Mouse (Mus musculus) olfactory bulb, adult 2 months (tissue): ENCODE results near the gene Wipf1. TPM values are rescaled to one million over a fixed set of nuclear protein-coding genes. Genes with fewer than 3 reads are reported as not detected.

Experiments used
- H3K27ac ChIP-seq: fragments of 200-500 bp; 2 replicates; pipeline ENCODE4 v1.5.1; 2012; ENCODE audit warnings: low read depth, low read length; ENCODE audit not compliant: insufficient read depth
- H3K4me1 ChIP-seq: fragments of 200-500 bp; 2 replicates; pipeline ENCODE4 v1.6.1; 2012; ENCODE audit warnings: low read length; ENCODE audit not compliant: control insufficient read depth, insufficient read depth
- H3K4me3 ChIP-seq: fragments of 200-500 bp; 2 replicates; pipeline ENCODE4 v1.5.1; 2012; ENCODE audit warnings: mild to moderate bottlenecking, low read depth, low read length, moderate library complexity; ENCODE audit not compliant: insufficient read depth
- CTCF ChIP-seq: fragments of 200-500 bp; IDR thresholded peaks from 2 replicates; pipeline ENCODE4 v1.5.1; 2012; ENCODE audit warnings: low read depth, mild to moderate bottlenecking, low read length, moderate library complexity; ENCODE audit not compliant: insufficient read depth
- POLR2A ChIP-seq: fragments of 200-500 bp; IDR thresholded peaks from 2 replicates; pipeline ENCODE4 v1.6.1; 2012; ENCODE audit warnings: mild to moderate bottlenecking, low read depth, low read length, moderate library complexity; ENCODE audit not compliant: insufficient read depth
- WGBS: fragments of 180-500 bp; shearing (Covaris S2); methylation state at CpG from one replicate; pipeline ENCODE4 v1.1.7; 2018; 5-methylcytosine and 5-hydroxymethylcytosine counted together
- polyA plus RNA-seq: library from polyadenylated mRNA; stranded (reverse); fragments of >200 nt; gene quantifications from 2 replicates; pipeline ENCODE4 v1.2.4, GENCODE M21; 2012; ENCODE audit warnings: low replicate concordance; ENCODE audit not compliant: missing spikeins, insufficient read depth, insufficient read length

Wipf1 gene
- polyA plus RNA-seq, 1 experiment: not detected

GRCm38 (mm10) chr2:73403385-73404013, 126.0 kb downstream of the Wipf1 start:
- Histone ChIP-seq H3K4me3 (no peak overlapping the region), H3K4me1 (no peaks in the 10 kb centered on the region), H3K27ac (no peak overlapping the region)
- TF ChIP-seq POLR2A: no peak
- TF ChIP-seq CTCF: no peak
- WGBS: 72% methylated on average over 15 of the region's 15 CpGs

- WGBS: 85% methylated on average over 1 of the region's 1 CpGs
- no peak overlapping the region for H3K4me3 ChIP-seq
Measured at GRCm38 (mm10) chr2:73401689-73402088, 127.8 kb downstream of the Wipf1 start.

DNA sequence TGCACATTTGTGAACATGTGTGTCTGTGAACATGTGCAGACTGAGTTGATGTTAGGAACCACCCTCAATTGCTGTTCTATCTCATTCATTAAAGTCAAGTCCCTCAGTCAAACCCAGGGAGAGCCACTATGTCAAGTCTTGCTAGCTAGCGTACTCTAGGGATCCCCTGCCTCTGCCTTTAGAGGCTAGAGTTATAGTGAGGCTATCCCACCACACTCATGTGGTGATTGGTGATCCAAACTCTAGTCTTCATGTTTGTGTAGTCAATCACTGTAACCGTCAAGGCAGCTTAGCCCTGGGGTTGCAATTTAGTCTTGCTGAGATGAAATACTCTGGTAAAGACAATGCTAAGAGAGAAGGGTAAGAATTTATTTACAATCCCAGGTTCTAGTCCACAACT, 132.1 kb downstream of the Wipf1 start:
- no peak overlapping the region for H3K4me3 ChIP-seq
- TF ChIP-seq POLR2A (no peak), CTCF (no peak)
- H3K4me1 ChIP-seq: no peaks in the 10 kb centered on the region
- H3K27ac ChIP-seq: no peak overlapping the region
- WGBS: 97% methylated on average over 2 of the region's 2 CpGs

More at GRCm38 (mm10) chr2:73401689-73402088, 127.8 kb downstream of the Wipf1 start:
- H3K4me1 ChIP-seq: no peaks in the 10 kb centered on the region
- H3K27ac ChIP-seq: no peak overlapping the region
- no peak for TF ChIP-seq CTCF
- TF ChIP-seq POLR2A: no peak

DNA sequence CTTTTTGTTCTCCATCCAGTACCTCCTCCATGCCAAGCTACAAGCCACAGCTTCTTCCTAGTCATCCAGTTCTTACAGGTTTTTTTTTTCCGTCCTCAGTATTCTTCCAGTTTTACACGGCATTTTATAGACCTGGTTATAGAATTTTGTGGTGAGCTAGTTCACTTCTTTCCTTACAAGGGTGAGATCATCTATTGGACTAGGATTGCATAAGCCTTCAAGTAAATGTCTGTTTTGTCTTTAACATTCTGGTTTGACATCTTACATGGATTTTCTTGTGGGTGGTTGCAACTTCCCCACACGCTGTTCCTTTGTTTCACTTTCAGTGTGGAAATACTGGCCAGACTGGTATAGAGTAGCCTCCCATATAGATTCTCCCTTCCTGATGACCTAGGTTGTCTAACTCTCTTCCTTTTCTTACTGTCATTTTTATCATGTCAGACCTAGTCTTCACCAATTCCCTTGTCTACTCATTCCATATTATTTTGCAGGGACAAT, 132.7 kb downstream of the Wipf1 start:
- TF ChIP-seq CTCF (no peak), POLR2A (no peak)
- WGBS: 91% methylated on average over 3 of the region's 3 CpGs
- no peak overlapping the region for H3K4me3 ChIP-seq

GRCm38 (mm10) chr2:73395516-73395915, 134.0 kb downstream of the Wipf1 start:
- TF ChIP-seq CTCF: no peak
- no peak for TF ChIP-seq POLR2A
- H3K4me1 ChIP-seq: no peaks in the 10 kb centered on the region
- H3K27ac ChIP-seq: no peak overlapping the region
- no peak overlapping the region for H3K4me3 ChIP-seq
- WGBS: 88% methylated on average over 8 of the region's 8 CpGs

More for the DNA sequence above, 132.7 kb downstream of the Wipf1 start:
- no peaks in the 10 kb centered on the region for H3K4me1 ChIP-seq
- H3K27ac ChIP-seq: no peak overlapping the region

GRCm38 (mm10) chr2:73394476-73394875, 135.1 kb downstream of the Wipf1 start:
- Histone ChIP-seq H3K27ac (no peak overlapping the region), H3K4me3 (no peak overlapping the region), H3K4me1 (no peaks in the 10 kb centered on the region)
- no peak for TF ChIP-seq CTCF
- TF ChIP-seq POLR2A: no peak
- 92% methylated on average over 3 of the region's 3 CpGs for WGBS

DNA sequence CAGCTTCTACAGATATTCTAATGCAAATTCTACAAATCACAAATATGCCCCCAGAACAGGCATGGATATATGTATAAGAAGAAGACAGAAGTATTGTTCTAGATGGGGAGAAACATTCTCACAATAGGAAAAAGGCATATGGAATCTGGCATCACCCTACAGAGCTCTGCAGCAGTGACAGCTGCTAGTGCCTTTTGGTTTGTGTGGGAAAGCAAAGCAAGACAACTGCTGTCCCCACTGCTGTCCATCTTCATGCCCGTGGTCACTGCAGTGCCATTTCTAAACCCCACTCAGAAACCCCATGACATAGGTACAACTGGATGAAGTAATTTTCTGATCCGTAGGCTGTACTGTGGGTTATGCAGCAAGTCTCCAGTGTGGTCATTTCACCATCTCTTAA, 136.8 kb downstream of the Wipf1 start:
- H3K27ac ChIP-seq: no peak overlapping the region
- H3K4me3 ChIP-seq: no peak overlapping the region
- H3K4me1 ChIP-seq: no peaks in the 10 kb centered on the region
- WGBS: 94% methylated on average over 2 of the region's 2 CpGs
- TF ChIP-seq POLR2A (no peak), CTCF (no peak)

DNA sequence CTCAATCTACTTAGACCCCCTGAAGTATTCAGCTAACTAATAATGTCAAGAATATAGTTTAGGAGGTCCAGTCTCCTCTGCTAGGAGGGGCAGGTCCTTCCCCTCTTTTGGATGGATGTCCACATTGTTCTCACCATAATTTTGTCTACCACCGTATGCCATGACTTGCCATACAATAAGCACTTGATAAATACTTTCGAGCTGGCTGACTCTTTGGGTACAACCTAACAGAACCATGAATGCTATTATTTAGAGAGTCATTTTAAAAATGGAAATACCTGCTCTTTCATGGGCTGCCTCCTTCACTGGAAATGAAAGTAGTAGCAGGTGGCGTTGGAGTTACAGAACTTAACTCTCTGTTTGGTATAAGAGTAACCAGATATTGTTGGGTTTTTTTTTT, 139.6 kb downstream of the Wipf1 start:
- H3K4me3 ChIP-seq: no peak overlapping the region
- no peak overlapping the region for H3K27ac ChIP-seq
- H3K4me1 ChIP-seq: no peaks in the 10 kb centered on the region
- 95% methylated on average over 3 of the region's 3 CpGs for WGBS
- no peak for TF ChIP-seq CTCF
- TF ChIP-seq POLR2A: no peak

- WGBS: 91% methylated on average over 1 of the region's 1 CpGs
- Histone ChIP-seq H3K4me3 (no peak overlapping the region), H3K27ac (no peak overlapping the region), H3K4me1 (no peaks in the 10 kb centered on the region)
- TF ChIP-seq POLR2A: no peak
- TF ChIP-seq CTCF: no peak
Measured at GRCm38 (mm10) chr2:73387806-73388205, 141.7 kb downstream of the Wipf1 start.
